Mouse (Mus musculus) bone marrow, adult 2 months (tissue): Measurements from ENCODE around the gene Atp10a.

Source experiments
- CTCF ChIP-seq: fragments of 200-500 bp; IDR thresholded peaks from 2 replicates; pipeline ENCODE4 v1.5.1; 2011; ENCODE audit warnings: low read length, control low read depth; ENCODE audit not compliant: control insufficient read depth, insufficient read depth
- POLR2A ChIP-seq: fragments of 200-500 bp; IDR thresholded peaks from 2 replicates; pipeline ENCODE4 v1.6.1; 2011; ENCODE audit warnings: low read depth, mild to moderate bottlenecking, control low read depth, low read length, borderline replicate concordance; ENCODE audit not compliant: control insufficient read depth

- TF ChIP-seq POLR2A (no peak), CTCF (no peak)
Observed at GRCm38 (mm10) chr7:58693342-58693741, 37.4 kb downstream of the Atp10a start.
